Mouse (Mus musculus) liver, embryonic 14.5 days (tissue): ENCODE data around the gene Gab3. TPM values are rescaled to one million over a fixed set of nuclear protein-coding genes. Genes with fewer than 3 reads are reported as not detected.

Experiments used
- ATAC-seq: fragments of 200-750 bp; cut with Nextera tagmentation; 2 replicates; pipeline ENCODE4 v1.8.0; 2017; ENCODE audit warnings: moderate number of reproducible peaks, mild to moderate bottlenecking, moderate library complexity; ENCODE audit not compliant: insufficient read depth
- DNase-seq, 3 experiments: peaks; one replicate each; pipeline ENCODE4 v3.0.0-alpha.2; 2012 to 2013; ENCODE audit warnings: low read depth in 3 of 3, low spot score in 3 of 3
- H3K27ac ChIP-seq: fragments of 300-500 bp; sonication (generic); 2 replicates; pipeline ENCODE4 v1.5.1; 2014; ENCODE audit warnings: moderate library complexity, mild to moderate bottlenecking, control low read depth, inconsistent platforms
- H3K27me3 ChIP-seq: fragments of 300-500 bp; sonication (generic); 2 replicates; pipeline ENCODE4 v1.6.1; 2014; ENCODE audit warnings: mild to moderate bottlenecking, low read length, moderate library complexity; ENCODE audit not compliant: control insufficient read depth, insufficient read depth
- H3K36me3 ChIP-seq: fragments of 300-500 bp; sonication (generic); replicated peaks from 2 replicates; pipeline ENCODE4 v1.6.1; 2014; ENCODE audit warnings: low read depth; ENCODE audit not compliant: control insufficient read depth, insufficient read depth
- H3K4me1 ChIP-seq, 2 experiments: fragments of 200-500 bp in 1 of 2; fragments of 300-500 bp in 1 of 2; sonication (generic) in 1 of 2; replicated peaks; 2 replicates each; pipeline ENCODE4 v1.6.1; 2012 to 2014; ENCODE audit warnings: antibody characterized with exemption in 1 of 2, inconsistent platforms in 1 of 2, low read length in 1 of 2; ENCODE audit not compliant: control insufficient read depth in 2 of 2, insufficient read depth in 2 of 2
- H3K4me2 ChIP-seq: fragments of 300-500 bp; sonication (generic); 2 replicates; pipeline ENCODE4 v1.6.1; 2014; ENCODE audit warnings: low read depth, mild to moderate bottlenecking, control low read depth, moderate library complexity
- H3K4me3 ChIP-seq, 2 experiments: fragments of 200-500 bp in 1 of 2; fragments of 300-500 bp in 1 of 2; sonication (generic) in 1 of 2; 2 replicates each; pipeline ENCODE4 v1.5.1; 2012 to 2014; ENCODE audit warnings: low read depth in 2 of 2, low read length in 2 of 2, mild to moderate bottlenecking in 2 of 2, control low read depth in 1 of 2, inconsistent platforms in 1 of 2, moderate library complexity in 1 of 2; ENCODE audit not compliant: insufficient read depth in 1 of 2
- H3K9ac ChIP-seq: fragments of 300-500 bp; sonication (generic); replicated peaks from 2 replicates; pipeline ENCODE4 v1.6.1; 2014; ENCODE audit warnings: mild to moderate bottlenecking, control low read depth, moderate library complexity
- H3K9me3 ChIP-seq: fragments of 300-500 bp; sonication (generic); 2 replicates; pipeline ENCODE4 v1.6.1; 2016; ENCODE audit warnings: low read length, mixed read lengths; ENCODE audit not compliant: control insufficient read depth
- CTCF ChIP-seq: IDR thresholded peaks from 2 replicates; pipeline ENCODE4 v1.5.1; 2016; ENCODE audit warnings: antibody characterized with exemption, low read depth, control low read depth
- EP300 ChIP-seq: IDR thresholded peaks from 2 replicates; pipeline ENCODE4 v1.6.1; 2016; ENCODE audit warnings: antibody characterized with exemption, low read depth
- WGBS: fragments of 180-500 bp; shearing (Covaris S2); extraction: QIAGEN DNeasy Blood & Tissue Kit; methylation state at CpG from one replicate; pipeline ENCODE4 v1.1.7; 2014; ENCODE audit not compliant: insufficient replicate concordance; 5-methylcytosine and 5-hydroxymethylcytosine counted together
- polyA plus RNA-seq, 2 experiments: library from polyadenylated mRNA; depleted of rRNA in 1 of 2; stranded (reverse) in 1 of 2; unstranded in 1 of 2; fragments of >200 nt; fragmentation: Nextera tagmentation in 1 of 2; extraction: Ambion mirVana in 1 of 2; gene quantifications; 2 replicates each; pipeline versions ENCODE4 v1.2.1 to v1.2.3; 2012 to 2014

Gab3 gene
- polyA plus RNA-seq, 2 experiments: 0.56 to 0.63 TPM

DNA sequence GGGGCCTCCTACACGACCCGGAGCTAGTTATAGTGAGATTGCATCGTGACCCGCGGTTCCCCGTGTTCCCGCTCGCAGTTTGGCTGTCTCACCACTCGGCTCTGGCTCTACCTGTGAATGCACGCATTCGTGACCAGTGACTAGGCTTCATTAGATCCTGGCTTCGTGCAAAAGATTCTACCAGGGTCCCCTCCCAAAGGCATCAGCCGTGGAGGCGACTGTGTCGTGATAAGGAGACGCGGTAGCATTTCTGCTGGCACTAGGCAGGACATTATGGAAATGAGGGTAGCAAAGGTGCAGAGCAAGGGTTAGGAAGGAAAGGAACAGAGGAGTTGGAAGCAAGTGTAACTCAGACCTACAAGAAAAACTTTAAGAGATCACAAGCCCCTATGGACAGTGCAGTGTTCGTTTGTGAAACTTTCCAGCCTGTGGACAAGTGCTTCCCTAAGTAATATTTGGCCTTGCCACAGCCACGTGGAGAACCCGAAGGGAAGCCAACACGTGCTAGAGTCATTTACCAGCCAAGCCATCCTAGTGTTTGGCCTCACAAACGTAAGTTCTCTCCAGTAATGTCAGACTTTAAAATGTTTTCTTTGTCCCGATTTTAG, 11.0 kb upstream of the Gab3 start:
- H3K4me1 ChIP-seq: peaks cover 0 to 2% of the 10 kb centered on the region in 2 experiments; a peak in 1 of 4 replicates
- 9% methylated on average over 23 of the region's 23 CpGs for WGBS
- ATAC-seq (peak; percentile 52), DNase-seq (no peak)
- no peaks in the 10 kb centered on the region for H3K27me3 ChIP-seq
- H3K4me2 ChIP-seq: peak overlapping the region; percentile 74
- H3K4me3 ChIP-seq: peak overlapping the region; percentile 75 to 97
- peak overlapping the region; percentile 73 for H3K27ac ChIP-seq
- H3K36me3 ChIP-seq: peaks cover 22% of the 10 kb centered on the region
- H3K9me3 ChIP-seq: no peaks in the 10 kb centered on the region
- TF ChIP-seq EP300 (no peak), CTCF (no peak)
- peak overlapping the region; percentile 84 for H3K9ac ChIP-seq

DNA sequence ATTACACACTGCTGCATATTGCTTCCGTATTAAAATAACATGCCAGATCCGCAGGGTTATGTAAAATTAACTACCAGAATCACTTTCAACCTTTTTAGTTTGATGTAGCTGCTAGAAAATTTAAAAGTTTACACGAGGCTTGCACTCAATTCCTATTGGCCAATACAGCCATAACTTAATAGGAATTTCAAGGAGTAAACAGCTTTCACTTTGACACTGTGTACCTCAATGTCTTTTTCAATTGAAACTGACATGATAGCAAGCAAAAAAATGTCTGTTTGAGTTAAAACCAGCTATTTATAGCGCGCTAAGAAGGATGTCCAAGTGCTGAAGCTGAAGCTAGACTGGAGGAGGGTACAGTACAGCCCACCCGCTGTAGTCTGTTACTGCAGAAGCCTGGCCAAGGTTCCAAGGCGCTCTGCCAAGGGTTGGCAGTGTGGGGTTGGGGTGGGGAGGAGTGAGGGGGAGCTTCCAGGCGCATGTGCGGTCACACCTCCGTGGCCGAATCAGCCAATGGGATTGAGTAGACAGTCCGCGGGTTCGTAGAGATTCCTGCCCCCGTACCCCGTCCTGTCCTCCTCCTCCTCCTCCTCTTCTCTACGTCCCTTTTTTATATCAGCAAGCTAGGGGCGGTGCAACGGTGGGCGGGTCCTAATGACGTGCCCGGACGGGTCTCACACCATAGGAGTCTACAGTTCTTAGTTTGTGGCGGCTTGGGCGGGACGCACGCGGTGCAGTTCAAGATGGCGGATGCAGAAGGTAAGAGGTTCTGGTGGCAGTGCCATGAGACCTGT, 10.3 kb upstream of the Gab3 start, which contains the start of gene Dkc1:
Gene Dkc1 (plus strand): TSS at position 486 of the 794 bp plus-strand sequence.
- Histone ChIP-seq H3K4me2 (peak within 1 kb of the TSS; percentile 74), H3K4me3 (peak within 1 kb of the TSS; percentile 75 to 97), H3K27me3 (no peaks in the 10 kb centered on the region), H3K36me3 (peaks cover 15% of the 10 kb centered on the region), H3K9ac (peak within 1 kb of the TSS; percentile 84), H3K9me3 (no peaks in the 10 kb centered on the region), H3K27ac (peak within 1 kb of the TSS; percentile 73), H3K4me1 (peaks cover 0 to 2% of the 10 kb centered on the region in 2 experiments; a peak in 1 of 4 replicates)
- TF ChIP-seq EP300 (no peak), CTCF (no peak)
- DNase-seq: peak; percentile 87 to 90 (median 87)
- WGBS: 17% methylated on average over 29 of the region's 29 CpGs
- ATAC-seq: peak; percentile 100

DNA sequence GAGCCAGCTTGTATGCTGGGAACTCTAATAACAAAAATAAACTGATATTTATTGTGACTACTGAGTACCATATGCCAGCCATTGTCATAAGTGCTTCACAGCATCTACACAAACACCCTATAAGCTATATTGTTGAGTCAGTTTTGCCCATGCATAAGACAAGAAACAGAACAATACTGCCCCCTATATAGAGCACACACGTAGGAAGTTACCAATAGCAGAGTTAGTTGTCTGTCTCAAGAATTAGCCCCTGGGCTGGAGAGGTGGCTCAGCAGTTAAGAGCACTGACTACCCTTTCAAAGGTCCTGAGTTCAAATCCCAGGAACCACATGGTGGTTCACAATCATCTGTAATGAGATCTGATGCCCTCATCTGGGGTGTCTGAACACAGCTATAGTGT, 396 bp upstream of the Gab3 start:
- no peak overlapping the region for H3K27ac ChIP-seq

DNA sequence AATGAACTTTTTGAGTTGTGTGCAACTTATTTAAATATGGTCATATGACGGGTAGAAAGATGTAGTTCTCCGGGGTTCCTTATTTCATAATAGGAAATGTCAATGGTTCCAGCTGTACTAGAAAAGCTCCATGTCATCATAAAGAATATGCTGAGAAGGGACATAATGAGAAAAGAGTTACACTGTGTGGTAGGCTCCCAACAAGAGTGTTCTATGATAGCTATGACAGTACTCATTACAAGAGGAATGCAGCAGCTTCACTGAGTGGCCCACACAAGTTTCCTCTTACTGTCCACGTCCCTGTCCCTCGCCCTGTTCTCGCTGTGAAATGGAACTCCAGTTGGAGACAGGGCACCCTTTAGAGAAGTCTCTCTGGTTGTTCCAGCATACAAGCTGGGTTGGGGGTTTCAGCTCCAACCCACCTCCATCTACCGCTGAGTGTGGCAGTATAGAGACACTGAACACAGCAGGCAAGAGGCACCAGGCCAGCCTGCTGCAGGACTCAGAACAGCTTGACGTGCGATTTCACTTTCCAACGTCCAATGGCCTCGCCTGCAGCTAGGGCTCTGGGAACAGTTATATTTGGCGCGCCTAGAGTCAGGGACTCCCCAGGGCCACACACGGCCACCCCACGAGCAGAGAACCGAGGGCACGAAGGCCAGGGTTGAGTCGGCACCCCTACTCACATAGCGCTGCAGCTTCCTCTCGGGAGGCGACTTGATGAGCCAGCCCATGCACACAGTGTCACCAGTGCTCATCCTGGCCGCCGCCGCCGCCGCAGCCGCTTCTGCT, 1.1 kb downstream of the Gab3 start:
- TF ChIP-seq CTCF: 0 out of 2 replicates have a peak, but pooled peaks have one; percentile 2
- no peak for TF ChIP-seq EP300
- H3K9me3 ChIP-seq: no peaks in the 10 kb centered on the region
- peak overlapping the region; percentile 60 to 70 for H3K4me3 ChIP-seq
- H3K36me3 ChIP-seq: no peaks in the 10 kb centered on the region
- no peak for DNase-seq
- WGBS: 22% methylated on average over 26 of the region's 26 CpGs
- peaks cover 0 to 5% of the 10 kb centered on the region in 2 experiments; a peak in 1 of 4 replicates for H3K4me1 ChIP-seq
- peak; percentile 77 for ATAC-seq
- H3K9ac ChIP-seq: peak overlapping the region; percentile 58
- no peaks in the 10 kb centered on the region for H3K27me3 ChIP-seq
- H3K27ac ChIP-seq: no peak overlapping the region
- peak overlapping the region; percentile 70 for H3K4me2 ChIP-seq

More for the DNA sequence above, 396 bp upstream of the Gab3 start:
- Histone ChIP-seq H3K9ac (no peak overlapping the region), H3K9me3 (no peaks in the 10 kb centered on the region), H3K27me3 (no peaks in the 10 kb centered on the region), H3K4me3 (no peak overlapping the region), H3K4me2 (no peak overlapping the region), H3K4me1 (peaks cover 0 to 5% of the 10 kb centered on the region in 2 experiments; a peak in 1 of 4 replicates), H3K36me3 (no peaks in the 10 kb centered on the region)
- TF ChIP-seq CTCF (no peak), EP300 (no peak)
- 12% methylated on average over 1 of the region's 1 CpGs for WGBS
- DNase-seq (no peak), ATAC-seq (no peak)
